Mouse (Mus musculus) naive thymus-derived CD4-positive, alpha-beta T cell, adult 2 months (primary cell): ENCODE data around the gene Exosc10.

Experiments used
- DNase-seq: peaks from one replicate; pipeline ENCODE4 v3.0.0-alpha.2; 2011; ENCODE audit warnings: low read depth

Exosc10 gene

GRCm38 (mm10) chr4:148558297-148559000, at the start of gene Exosc10:
Gene Exosc10 (plus strand): TSS chr4:148558429.
- DNase-seq, result peak; percentile 96

- peak; percentile 44 for DNase-seq
Measured at GRCm38 (mm10) chr4:148509450-148510084, 48.7 kb upstream of the Exosc10 start.

GRCm38 (mm10) chr4:148510691-148511090, 47.5 kb upstream of the Exosc10 start:
- DNase-seq, result no peak

- DNase-seq, result no peak
Measured at GRCm38 (mm10) chr4:148511334-148511733, 46.9 kb upstream of the Exosc10 start.

- no peak for DNase-seq
Measured at GRCm38 (mm10) chr4:148513021-148513559, 45.1 kb upstream of the Exosc10 start.

GRCm38 (mm10) chr4:148515313-148515712, 42.9 kb upstream of the Exosc10 start:
- DNase-seq, result no peak

GRCm38 (mm10) chr4:148517809-148518208, 40.4 kb upstream of the Exosc10 start:
- DNase-seq, result no peak

GRCm38 (mm10) chr4:148518235-148518795, 39.9 kb upstream of the Exosc10 start:
- DNase-seq, result no peak

GRCm38 (mm10) chr4:148523538-148523937, 34.7 kb upstream of the Exosc10 start:
- DNase-seq, result no peak

GRCm38 (mm10) chr4:148527158-148527910, 30.9 kb upstream of the Exosc10 start:
- DNase-seq, result no peak

GRCm38 (mm10) chr4:148530351-148530750, 27.9 kb upstream of the Exosc10 start:
- no peak for DNase-seq

- no peak for DNase-seq
Measured at GRCm38 (mm10) chr4:148530778-148531177, 27.5 kb upstream of the Exosc10 start.

- DNase-seq, result no peak
Measured at GRCm38 (mm10) chr4:148531341-148531740, 26.9 kb upstream of the Exosc10 start.

GRCm38 (mm10) chr4:148532516-148532915, 25.7 kb upstream of the Exosc10 start:
- DNase-seq, result no peak

GRCm38 (mm10) chr4:148533613-148534328, 24.5 kb upstream of the Exosc10 start:
- no peak for DNase-seq

GRCm38 (mm10) chr4:148535876-148536275, 22.4 kb upstream of the Exosc10 start:
- DNase-seq, result no peak

- no peak for DNase-seq
Measured at GRCm38 (mm10) chr4:148549106-148549505, 9.1 kb upstream of the Exosc10 start.

- DNase-seq, result no peak
Measured at GRCm38 (mm10) chr4:148557766-148558165, 463 bp upstream of the Exosc10 start.

- DNase-seq, result no peak
Measured at GRCm38 (mm10) chr4:148562676-148563075, 4.4 kb downstream of the Exosc10 start.

- DNase-seq, result no peak
Measured at GRCm38 (mm10) chr4:148563595-148563994, 5.4 kb downstream of the Exosc10 start.

- no peak for DNase-seq
Measured at GRCm38 (mm10) chr4:148570138-148570537, 11.9 kb downstream of the Exosc10 start.
